Mouse (Mus musculus): ENCODE data around the gene Gpank1.

GRCm38 (mm10) chr17:35167794-35168193 is 46.5 kb downstream of the Gpank1 start:
- TF ChIP-seq POLR2A (IDR thresholded peaks at IDR 0.05; ENCODE audit: insufficient read depth, low read depth, low read length) (no peak), CTCF (IDR thresholded peaks at IDR 0.05; ENCODE audit: insufficient read depth, low read depth, low read length) (no peak)

Measured in olfactory bulb, adult 2 months (tissue).